Mouse (Mus musculus) lung, postnatal 36 days (tissue): ENCODE data around the gene Fkbp8.
A peak's percentile ranks its signal among the peaks of the same experiment; 100 is the strongest.

Source experiments
- DNase-seq: peaks from one replicate; pipeline ENCODE4 v3.0.0; 2022; ENCODE audit warnings: mixed read lengths

Fkbp8 gene

GRCm38 (mm10) chr8:70560564-70560963, 33.0 kb downstream of the Fkbp8 start:
- DNase-seq: no peak

- DNase-seq: no peak
Measured at GRCm38 (mm10) chr8:70561357-70561756, 33.8 kb downstream of the Fkbp8 start.

- DNase-seq: peak; percentile 89
Measured at GRCm38 (mm10) chr8:70561809-70562535, 34.4 kb downstream of the Fkbp8 start.

- peak; percentile 91 for DNase-seq
Measured at GRCm38 (mm10) chr8:70562802-70563201, 35.3 kb downstream of the Fkbp8 start.

GRCm38 (mm10) chr8:70563763-70564387, 36.4 kb downstream of the Fkbp8 start:
- no peak for DNase-seq

GRCm38 (mm10) chr8:70564696-70565235, 37.2 kb downstream of the Fkbp8 start:
- DNase-seq: no peak

GRCm38 (mm10) chr8:70565561-70565960, 38.0 kb downstream of the Fkbp8 start:
- DNase-seq: peak; percentile 46

GRCm38 (mm10) chr8:70570360-70570759, 42.8 kb downstream of the Fkbp8 start:
- DNase-seq: no peak

- peak; percentile 54 for DNase-seq
Measured at GRCm38 (mm10) chr8:70570990-70571389, 43.5 kb downstream of the Fkbp8 start.

- no peak for DNase-seq
Measured at GRCm38 (mm10) chr8:70574302-70574701, 46.8 kb downstream of the Fkbp8 start.

GRCm38 (mm10) chr8:70574915-70575314, 47.4 kb downstream of the Fkbp8 start:
- peak; percentile 74 for DNase-seq

- DNase-seq: no peak
Measured at GRCm38 (mm10) chr8:70577207-70577606, 49.7 kb downstream of the Fkbp8 start.

- DNase-seq: no peak
Measured at GRCm38 (mm10) chr8:70583476-70584387, 56.2 kb downstream of the Fkbp8 start.

- no peak for DNase-seq
Measured at GRCm38 (mm10) chr8:70584606-70585257, 57.2 kb downstream of the Fkbp8 start.
